24 mouse cellular contexts compared by ENCODE assay signal in the genomic region with DNA sequence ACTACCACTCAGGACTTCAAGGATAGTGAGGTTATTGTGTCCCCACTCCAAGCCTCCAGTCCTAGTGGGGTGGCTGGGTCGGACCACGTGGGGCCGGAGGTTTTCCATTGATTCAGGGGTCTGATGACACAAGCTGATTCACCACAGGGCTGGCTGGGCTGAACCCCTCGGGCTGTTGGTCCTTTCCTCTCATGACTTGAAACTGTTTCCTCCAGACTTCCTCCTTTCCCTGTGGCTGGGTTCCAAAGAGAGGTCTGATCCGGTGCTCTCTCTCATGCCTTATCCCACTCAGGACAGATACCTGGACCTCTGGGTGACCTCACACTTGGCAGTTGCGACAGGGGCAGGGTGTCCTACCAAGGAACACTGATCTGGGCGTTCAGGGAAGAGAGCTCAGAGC. TPM values are rescaled to one million over a fixed set of nuclear protein-coding genes. Genes with fewer than 3 reads are reported as not detected.
DNase-seq lines count a peak whose midpoint lies in the region; ATAC-seq and TF ChIP-seq lines count a peak whose summit lies in the region.
"Had no signal": no experiment of that assay in that cellular context is flagged by ENCODE, and none has a peak within 500 bp of the region (broad histone marks: within the 10 kb centered on the region; RNA-seq: fewer than 3 reads in every experiment).

No protein-coding gene starts in this region.

- DNase-seq in 416B (ENCODE audit: low read depth), result peak; percentile 65
- DNase-seq in thymus, adult 18-20 months, result no peak
- DNase-seq in right cerebral cortex, postnatal 4 days, result no peak
- DNase-seq in urinary bladder, postnatal 4 days (ENCODE audit: low spot score in 2 of 2), result no peak
- DNase-seq: adrenal gland, adult 8-10 months; adrenal gland, postnatal 36 days; B cell, adult 2 months; cerebellum, adult 11-12 months; cerebellum, adult 9-10 months; cerebellum, postnatal 25 days; gastrocnemius, postnatal 36 days had no signal

- ATAC-seq in megakaryocyte, adult 5-6 weeks (ENCODE audit: poor library complexity, severe bottlenecking), result 0 out of 2 replicates have a peak, but pooled peaks have one; percentile 2
- ATAC-seq: CD4-positive, CD25-positive, alpha-beta regulatory T cell, adult 4 months; forebrain, embryonic 14.5 days; intestine, embryonic 15.5 days had no signal

- no peak for TF ChIP-seq POLR2A in bone marrow macrophage, adult 2 months (IDR thresholded peaks at IDR 0.05; ENCODE audit: borderline replicate concordance, low read depth, low read length)

- no peaks in the 10 kb centered on the region for H3K36me3 ChIP-seq in E14TG2a.4 (ENCODE audit: insufficient read depth, low read length)
- H3K36me3 ChIP-seq: embryonic facial prominence, embryonic 10.5 days; forebrain, embryonic 10.5 days; heart, embryonic 12.5 days; hindbrain, embryonic 10.5 days; intestine, embryonic 15.5 days had no signal

- peak overlapping the region; percentile 38 for H3K27ac ChIP-seq in bone marrow macrophage, adult 2 months (ENCODE audit: insufficient read depth, low read depth, low read length)
- H3K27ac ChIP-seq: embryonic facial prominence, embryonic 10.5 days; forebrain, embryonic 10.5 days; hindbrain, embryonic 10.5 days; hindbrain, embryonic 14.5 days; intestine, embryonic 15.5 days had no signal

- H3K4me3 ChIP-seq in E14TG2a.4 (replicated peaks; ENCODE audit: low read length), result peak overlapping the region; percentile 62
- no peak overlapping the region for H3K4me3 ChIP-seq in bone marrow macrophage, adult 2 months (ENCODE audit: insufficient read depth, low read length)
- H3K4me3 ChIP-seq: embryonic facial prominence, embryonic 10.5 days; forebrain, embryonic 10.5 days; heart, embryonic 12.5 days; hindbrain, embryonic 10.5 days; intestine, embryonic 15.5 days had no signal

- H3K9me3 ChIP-seq in E14TG2a.4 (ENCODE audit: low read length), result no peaks in the 10 kb centered on the region
- H3K9me3 ChIP-seq: embryonic facial prominence, embryonic 10.5 days; forebrain, embryonic 10.5 days; hindbrain, embryonic 10.5 days; intestine, embryonic 15.5 days had no signal

- no peak for TF ChIP-seq CTCF in E14TG2a.4 (conservative IDR thresholded peaks at IDR 0.05; ENCODE audit: low read length)
- no peak for TF ChIP-seq CTCF in bone marrow macrophage, adult 2 months (IDR thresholded peaks at IDR 0.05; ENCODE audit: low read depth, low read length)

- H3K4me1 ChIP-seq in E14TG2a.4 (replicated peaks; ENCODE audit: low read depth, low read length), result peaks cover 74% of the 10 kb centered on the region
- H3K4me1 ChIP-seq in bone marrow macrophage, adult 2 months (ENCODE audit: control insufficient read depth, insufficient read depth, low read length), result peaks cover 33% of the 10 kb centered on the region
- H3K4me1 ChIP-seq: embryonic facial prominence, embryonic 10.5 days; hindbrain, embryonic 10.5 days had no signal

- peaks cover 36% of the 10 kb centered on the region for H3K27me3 ChIP-seq in E14TG2a.4 (ENCODE audit: insufficient read depth, low read length)
- H3K27me3 ChIP-seq: heart, embryonic 12.5 days; intestine, embryonic 15.5 days had no signal

RNA-seq across cellular contexts. Expression of a gene that starts 3.9 kb away (rescaled TPM):
- polyA plus RNA-seq in bone marrow macrophage, adult 2 months (2012; ENCODE audit: insufficient read depth, insufficient read length, missing spikeins), result 5.3 and 6.2 TPM in 2 replicates
- total RNA-seq in megakaryocyte, adult 5-6 weeks (2015), result 26.6 and 34.4 TPM in 2 replicates
- total RNA-seq in megakaryocyte, adult 5-6 weeks (2017), result 31.9 and 39.2 TPM in 2 replicates
- total RNA-seq: gastrocnemius, adult 8-10 months; gastrocnemius, postnatal 36 days; heart, postnatal 25 days had no signal
- polyA plus RNA-seq: embryonic facial prominence, embryonic 10.5 days; forebrain, embryonic 10.5 days; heart, embryonic 12.5 days; hindbrain, embryonic 14.5 days had no signal

RNA-seq across cellular contexts. Expression of a gene that starts 17.2 kb away (rescaled TPM):
- polyA plus RNA-seq in bone marrow macrophage, adult 2 months (2012; ENCODE audit: insufficient read depth, insufficient read length, missing spikeins), result 0.21 TPM in 1 of 2 replicates, not detected in the other
- total RNA-seq in megakaryocyte, adult 5-6 weeks (2015), result 0.18 and 0.31 TPM in 2 replicates
- total RNA-seq in megakaryocyte, adult 5-6 weeks (2017), result 1.1 and 6.7 TPM in 2 replicates
- polyA plus RNA-seq: forebrain, embryonic 14.5 days; hindbrain, embryonic 14.5 days had no signal

RNA-seq across cellular contexts. Expression of a gene that starts 22.1 kb away (rescaled TPM):
- polyA plus RNA-seq in bone marrow macrophage, adult 2 months (2012; ENCODE audit: insufficient read depth, insufficient read length, missing spikeins), result 4.1 and 5.4 TPM in 2 replicates
- 1.2 and 1.3 TPM in 2 replicates for total RNA-seq in megakaryocyte, adult 5-6 weeks (2015)
- total RNA-seq in megakaryocyte, adult 5-6 weeks (2017), result 1.1 and 2.3 TPM in 2 replicates

RNA-seq across cellular contexts. Expression of a gene that starts 53.6 kb away (rescaled TPM):
- polyA plus RNA-seq in bone marrow macrophage, adult 2 months (2012; ENCODE audit: insufficient read depth, insufficient read length, missing spikeins), result 16.2 and 17.8 TPM in 2 replicates
- total RNA-seq in megakaryocyte, adult 5-6 weeks (2015), result 2.5 and 3.8 TPM in 2 replicates
- total RNA-seq in megakaryocyte, adult 5-6 weeks (2017), result 5.5 and 8.3 TPM in 2 replicates
